Mouse (Mus musculus): ENCODE data around the gene Atf6. TPM values are rescaled to one million over a fixed set of nuclear protein-coding genes. Genes with fewer than 3 reads are reported as not detected.

The Atf6 gene
- polyA plus RNA-seq, 1 experiment from 2014 or later = 7.5 TPM

- Histone ChIP-seq H3K4me3 (ENCODE audit: low read depth, low read length) (peak overlapping the region; percentile 86), H3K27me3 (replicated peaks; ENCODE audit: control insufficient read depth, insufficient read depth, low read length) (no peaks in the 10 kb centered on the region), H3K4me2 (ENCODE audit: low read length) (peak overlapping the region; percentile 72), H3K27ac (ENCODE audit: low read depth, low read length) (0 out of 2 replicates have a peak overlapping the region, but pooled peaks have one; percentile 33), H3K36me3 (ENCODE audit: control insufficient read depth, insufficient read depth, low read length) (peaks cover 12% of the 10 kb centered on the region; the same call in 1 of the 2 replicates), H3K4me1 (ENCODE audit: control insufficient read depth, insufficient read depth, low read length) (peaks cover 3% of the 10 kb centered on the region), H3K9me3 (replicated peaks; ENCODE audit: control insufficient read depth, low read length) (no peaks in the 10 kb centered on the region), H3K9ac (ENCODE audit: low read length) (peak overlapping the region; percentile 87)
- DNase-seq (ENCODE audit: low spot score) (peak; percentile 95), ATAC-seq (peak; percentile 91)
- under 1% methylated on average over 33 of the region's 33 CpGs for WGBS
Measured at GRCm38 (mm10) chr1:170868107-170868904, 735 bp upstream of the Atf6 start.

- H3K36me3 ChIP-seq (ENCODE audit: control insufficient read depth, insufficient read depth, low read length) = peaks cover 7% of the 10 kb centered on the region; the same call in 1 of the 2 replicates
- 3% methylated on average over 30 of the region's 30 CpGs for WGBS
- H3K27me3 ChIP-seq (replicated peaks; ENCODE audit: control insufficient read depth, insufficient read depth, low read length) = no peaks in the 10 kb centered on the region
- no peaks in the 10 kb centered on the region for H3K9me3 ChIP-seq (replicated peaks; ENCODE audit: control insufficient read depth, low read length)
- H3K4me2 ChIP-seq (ENCODE audit: low read length) = peak overlapping the region; percentile 72
- peaks cover 3% of the 10 kb centered on the region for H3K4me1 ChIP-seq (ENCODE audit: control insufficient read depth, insufficient read depth, low read length)
- H3K27ac ChIP-seq (ENCODE audit: low read depth, low read length) = no peak overlapping the region; the same call in 1 of the 2 replicates
- DNase-seq (ENCODE audit: low spot score) (peak; percentile 37), ATAC-seq (peak; percentile 11)
- H3K9ac ChIP-seq (ENCODE audit: low read length) = peak overlapping the region; percentile 87
- H3K4me3 ChIP-seq (ENCODE audit: low read depth, low read length) = peak overlapping the region; percentile 86
Measured at GRCm38 (mm10) chr1:170866992-170867690, 430 bp downstream of the Atf6 start.

GRCm38 (mm10) chr1:170865406-170865805 lies 2.2 kb downstream of the Atf6 start:
- Histone ChIP-seq H3K9ac (ENCODE audit: low read length) (no peak overlapping the region), H3K4me3 (ENCODE audit: low read depth, low read length) (no peak overlapping the region), H3K36me3 (ENCODE audit: control insufficient read depth, insufficient read depth, low read length) (no peaks in the 10 kb centered on the region), H3K27me3 (replicated peaks; ENCODE audit: control insufficient read depth, insufficient read depth, low read length) (no peaks in the 10 kb centered on the region), H3K4me2 (ENCODE audit: low read length) (no peak overlapping the region), H3K27ac (ENCODE audit: low read depth, low read length) (no peak overlapping the region), H3K9me3 (replicated peaks; ENCODE audit: control insufficient read depth, low read length) (no peaks in the 10 kb centered on the region), H3K4me1 (ENCODE audit: control insufficient read depth, insufficient read depth, low read length) (peaks cover 3% of the 10 kb centered on the region)
- WGBS = 93% methylated on average over 5 of the region's 5 CpGs
- ATAC-seq = no peak
- DNase-seq (ENCODE audit: low spot score) = no peak

GRCm38 (mm10) chr1:170864754-170865153 lies 2.8 kb downstream of the Atf6 start:
- Histone ChIP-seq H3K9me3 (replicated peaks; ENCODE audit: control insufficient read depth, low read length) (no peaks in the 10 kb centered on the region), H3K4me1 (ENCODE audit: control insufficient read depth, insufficient read depth, low read length) (peaks cover 3% of the 10 kb centered on the region), H3K36me3 (ENCODE audit: control insufficient read depth, insufficient read depth, low read length) (no peaks in the 10 kb centered on the region), H3K27me3 (replicated peaks; ENCODE audit: control insufficient read depth, insufficient read depth, low read length) (no peaks in the 10 kb centered on the region), H3K4me3 (ENCODE audit: low read depth, low read length) (no peak overlapping the region), H3K9ac (ENCODE audit: low read length) (no peak overlapping the region), H3K27ac (ENCODE audit: low read depth, low read length) (no peak overlapping the region), H3K4me2 (ENCODE audit: low read length) (no peak overlapping the region)
- DNase-seq (ENCODE audit: low spot score) (no peak), ATAC-seq (no peak)
- WGBS = 83% methylated on average over 3 of the region's 3 CpGs

GRCm38 (mm10) chr1:170864234-170864633 lies 3.3 kb downstream of the Atf6 start:
- no peak for DNase-seq (ENCODE audit: low spot score)
- Histone ChIP-seq H3K9me3 (replicated peaks; ENCODE audit: control insufficient read depth, low read length) (no peaks in the 10 kb centered on the region), H3K36me3 (ENCODE audit: control insufficient read depth, insufficient read depth, low read length) (no peaks in the 10 kb centered on the region), H3K9ac (ENCODE audit: low read length) (no peak overlapping the region), H3K27me3 (replicated peaks; ENCODE audit: control insufficient read depth, insufficient read depth, low read length) (no peaks in the 10 kb centered on the region), H3K4me3 (ENCODE audit: low read depth, low read length) (no peak overlapping the region), H3K4me2 (ENCODE audit: low read length) (no peak overlapping the region), H3K27ac (ENCODE audit: low read depth, low read length) (no peak overlapping the region), H3K4me1 (ENCODE audit: control insufficient read depth, insufficient read depth, low read length) (peaks cover 3% of the 10 kb centered on the region)
- ATAC-seq = no peak

- Histone ChIP-seq H3K27ac (ENCODE audit: low read depth, low read length) (no peak overlapping the region), H3K4me3 (ENCODE audit: low read depth, low read length) (no peak overlapping the region), H3K36me3 (ENCODE audit: control insufficient read depth, insufficient read depth, low read length) (no peaks in the 10 kb centered on the region), H3K9me3 (replicated peaks; ENCODE audit: control insufficient read depth, low read length) (no peaks in the 10 kb centered on the region), H3K9ac (ENCODE audit: low read length) (no peak overlapping the region), H3K4me2 (ENCODE audit: low read length) (no peak overlapping the region), H3K4me1 (ENCODE audit: control insufficient read depth, insufficient read depth, low read length) (peaks cover 3% of the 10 kb centered on the region), H3K27me3 (replicated peaks; ENCODE audit: control insufficient read depth, insufficient read depth, low read length) (no peaks in the 10 kb centered on the region)
- DNase-seq (ENCODE audit: low spot score) (no peak), ATAC-seq (no peak)
- WGBS = 76% methylated on average over 4 of the region's 4 CpGs
Measured at GRCm38 (mm10) chr1:170863033-170863432, 4.5 kb downstream of the Atf6 start.

- Histone ChIP-seq H3K9me3 (replicated peaks; ENCODE audit: control insufficient read depth, low read length) (no peaks in the 10 kb centered on the region), H3K4me3 (ENCODE audit: low read depth, low read length) (no peak overlapping the region), H3K9ac (ENCODE audit: low read length) (no peak overlapping the region), H3K27ac (ENCODE audit: low read depth, low read length) (no peak overlapping the region), H3K4me2 (ENCODE audit: low read length) (no peak overlapping the region), H3K27me3 (replicated peaks; ENCODE audit: control insufficient read depth, insufficient read depth, low read length) (no peaks in the 10 kb centered on the region), H3K36me3 (ENCODE audit: control insufficient read depth, insufficient read depth, low read length) (no peaks in the 10 kb centered on the region), H3K4me1 (ENCODE audit: control insufficient read depth, insufficient read depth, low read length) (peaks cover 3% of the 10 kb centered on the region)
- WGBS = 73% methylated on average over 3 of the region's 3 CpGs
- no peak for ATAC-seq
- no peak for DNase-seq (ENCODE audit: low spot score)
Measured at GRCm38 (mm10) chr1:170862435-170862717, 5.2 kb downstream of the Atf6 start.

GRCm38 (mm10) chr1:170861671-170862434 lies 5.7 kb downstream of the Atf6 start:
- DNase-seq (ENCODE audit: low spot score) = no peak
- H3K27ac ChIP-seq (ENCODE audit: low read depth, low read length) = no peak overlapping the region
- H3K4me2 ChIP-seq (ENCODE audit: low read length) = no peak overlapping the region
- no peak overlapping the region for H3K9ac ChIP-seq (ENCODE audit: low read length)
- H3K36me3 ChIP-seq (ENCODE audit: control insufficient read depth, insufficient read depth, low read length) = no peaks in the 10 kb centered on the region
- H3K9me3 ChIP-seq (replicated peaks; ENCODE audit: control insufficient read depth, low read length) = no peaks in the 10 kb centered on the region
- 83% methylated on average over 13 of the region's 13 CpGs for WGBS
- H3K4me3 ChIP-seq (ENCODE audit: low read depth, low read length) = no peak overlapping the region
- no peak for ATAC-seq
- H3K4me1 ChIP-seq (ENCODE audit: control insufficient read depth, insufficient read depth, low read length) = peaks cover 2% of the 10 kb centered on the region
- no peaks in the 10 kb centered on the region for H3K27me3 ChIP-seq (replicated peaks; ENCODE audit: control insufficient read depth, insufficient read depth, low read length)
